Mouse (Mus musculus) hindbrain, embryonic 14.5 days (tissue): ENCODE results near the gene E2f6. TPM values are rescaled to one million over a fixed set of nuclear protein-coding genes. Genes with fewer than 3 reads are reported as not detected.

Source experiments
- ATAC-seq: fragments of 200-750 bp; cut with Nextera tagmentation; 2 replicates; pipeline ENCODE4 v1.8.0; 2017; ENCODE audit warnings: moderate number of reproducible peaks, mild to moderate bottlenecking, moderate TSS enrichment, moderate library complexity; ENCODE audit not compliant: low FRiP score
- DNase-seq: peaks from one replicate; pipeline ENCODE4 v3.0.0-alpha.2; 2015; ENCODE audit warnings: low spot score
- H3K27ac ChIP-seq: fragments of 300-500 bp; sonication (generic); 2 replicates; pipeline ENCODE4 v1.5.1; 2014; ENCODE audit warnings: mild to moderate bottlenecking, moderate library complexity
- H3K27me3 ChIP-seq: fragments of 300-500 bp; sonication (generic); 2 replicates; pipeline ENCODE4 v1.6.1; 2014; ENCODE audit warnings: mild to moderate bottlenecking, low read length, mixed read lengths; ENCODE audit not compliant: control insufficient read depth, insufficient read depth
- H3K36me3 ChIP-seq: fragments of 300-500 bp; sonication (generic); replicated peaks from 2 replicates; pipeline ENCODE4 v1.6.1; 2014; ENCODE audit not compliant: control insufficient read depth, insufficient read depth
- H3K4me1 ChIP-seq: fragments of 300-500 bp; sonication (generic); replicated peaks from 2 replicates; pipeline ENCODE4 v1.6.1; 2014; ENCODE audit warnings: antibody characterized with exemption, low read length, mixed read lengths; ENCODE audit not compliant: control insufficient read depth, insufficient read depth
- H3K4me2 ChIP-seq: fragments of 300-500 bp; sonication (generic); replicated peaks from 2 replicates; pipeline ENCODE4 v1.6.1; 2014; ENCODE audit warnings: mild to moderate bottlenecking, moderate library complexity
- H3K4me3 ChIP-seq: fragments of 300-500 bp; sonication (generic); replicated peaks from 2 replicates; pipeline ENCODE4 v1.5.1; 2014; ENCODE audit warnings: mild to moderate bottlenecking, low read length
- H3K9ac ChIP-seq: fragments of 300-500 bp; sonication (generic); 2 replicates; pipeline ENCODE4 v1.6.1; 2014
- H3K9me3 ChIP-seq: fragments of 300-500 bp; sonication (generic); 2 replicates; pipeline ENCODE4 v1.6.1; 2016; ENCODE audit warnings: low read length; ENCODE audit not compliant: control insufficient read depth
- WGBS: fragments of 180-500 bp; shearing (Covaris S2); extraction: QIAGEN DNeasy Blood & Tissue Kit; methylation state at CpG from one replicate; pipeline ENCODE4 v1.1.7; 2014; 5-methylcytosine and 5-hydroxymethylcytosine counted together
- polyA plus RNA-seq: library from polyadenylated mRNA; unstranded; fragments of >200 nt; fragmentation: Nextera tagmentation; extraction: Ambion mirVana; gene quantifications from 2 replicates; pipeline ENCODE4 v1.2.1, GENCODE M21; 2014

Gene E2f6
- polyA plus RNA-seq, 1 experiment from 2014 or later = 32.5 TPM

DNA sequence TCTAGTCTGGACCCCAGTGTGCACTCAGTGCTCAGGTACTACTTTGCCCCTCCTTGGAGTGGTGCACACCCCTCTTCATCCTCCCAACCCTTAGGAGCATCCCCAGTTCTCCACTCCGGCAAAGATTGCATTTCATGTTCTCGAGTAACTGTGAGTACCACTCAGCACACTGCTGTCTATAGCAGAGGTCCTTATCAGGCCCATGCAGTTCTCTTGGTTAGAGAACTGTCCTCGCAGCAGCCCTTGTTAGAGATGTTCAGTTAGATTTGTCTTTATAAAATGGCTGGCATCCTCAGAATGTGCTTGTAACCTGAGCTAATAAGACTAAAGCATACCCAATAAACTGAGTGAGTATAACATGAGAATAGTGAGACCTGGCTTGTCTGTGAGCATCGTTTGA is 6.4 kb downstream of the E2f6 start:
- DNase-seq = no peak
- no peak overlapping the region for H3K27ac ChIP-seq
- H3K4me1 ChIP-seq = peaks cover 13% of the 10 kb centered on the region
- no peaks in the 10 kb centered on the region for H3K27me3 ChIP-seq
- ATAC-seq = no peak
- H3K9me3 ChIP-seq = no peaks in the 10 kb centered on the region
- H3K9ac ChIP-seq = no peak overlapping the region
- no peak overlapping the region for H3K4me3 ChIP-seq
- H3K36me3 ChIP-seq = peaks cover 51% of the 10 kb centered on the region
- no peak overlapping the region for H3K4me2 ChIP-seq
- 87% methylated on average over 4 of the region's 4 CpGs for WGBS

- no peak overlapping the region for H3K4me2 ChIP-seq
- ATAC-seq (peak; percentile 65), DNase-seq (peak; percentile 49)
- peaks cover 64% of the 10 kb centered on the region for H3K36me3 ChIP-seq
- H3K9me3 ChIP-seq = no peaks in the 10 kb centered on the region
- peak overlapping the region; percentile 66 for H3K27ac ChIP-seq
- WGBS = 17% methylated on average over 11 of the region's 11 CpGs
- H3K4me1 ChIP-seq = peaks cover 6% of the 10 kb centered on the region
- no peak overlapping the region for H3K4me3 ChIP-seq
- H3K27me3 ChIP-seq = no peaks in the 10 kb centered on the region
- H3K9ac ChIP-seq = 0 out of 2 replicates have a peak overlapping the region, but pooled peaks have one; percentile 10
These were observed 7.8 kb downstream of the E2f6 start for GRCm38 (mm10) chr12:16818513-16818912.

DNA sequence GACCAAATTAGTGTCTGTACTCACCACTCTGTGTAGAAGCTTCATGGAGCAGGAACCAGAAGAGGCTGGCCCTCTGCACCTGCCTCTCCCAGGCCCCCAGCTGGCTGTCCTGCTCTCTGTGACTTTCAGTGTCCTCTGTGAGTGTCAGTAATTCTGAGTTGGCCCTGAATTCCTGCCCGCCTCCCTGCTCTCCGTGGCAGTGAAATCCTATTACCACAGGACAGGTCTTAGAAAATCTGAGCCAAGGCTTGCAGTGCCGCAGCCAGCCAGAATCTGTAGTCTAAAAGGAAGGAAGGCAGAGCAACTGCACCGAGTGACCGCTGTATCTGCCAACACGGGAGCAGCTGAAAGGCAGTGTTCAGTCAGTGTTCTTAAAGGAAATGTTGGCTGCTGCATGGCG is 10.0 kb downstream of the E2f6 start:
- ATAC-seq (peak; percentile 51; the same call in 1 of the 2 replicates), DNase-seq (no peak)
- no peak overlapping the region for H3K4me2 ChIP-seq
- H3K4me1 ChIP-seq = peaks cover 6% of the 10 kb centered on the region
- H3K9ac ChIP-seq = no peak overlapping the region
- no peak overlapping the region for H3K4me3 ChIP-seq
- H3K27ac ChIP-seq = peak overlapping the region; percentile 58; the same call in 1 of the 2 replicates
- no peaks in the 10 kb centered on the region for H3K27me3 ChIP-seq
- WGBS = 64% methylated on average over 7 of the region's 7 CpGs
- H3K9me3 ChIP-seq = no peaks in the 10 kb centered on the region
- peaks cover 84% of the 10 kb centered on the region for H3K36me3 ChIP-seq

DNA sequence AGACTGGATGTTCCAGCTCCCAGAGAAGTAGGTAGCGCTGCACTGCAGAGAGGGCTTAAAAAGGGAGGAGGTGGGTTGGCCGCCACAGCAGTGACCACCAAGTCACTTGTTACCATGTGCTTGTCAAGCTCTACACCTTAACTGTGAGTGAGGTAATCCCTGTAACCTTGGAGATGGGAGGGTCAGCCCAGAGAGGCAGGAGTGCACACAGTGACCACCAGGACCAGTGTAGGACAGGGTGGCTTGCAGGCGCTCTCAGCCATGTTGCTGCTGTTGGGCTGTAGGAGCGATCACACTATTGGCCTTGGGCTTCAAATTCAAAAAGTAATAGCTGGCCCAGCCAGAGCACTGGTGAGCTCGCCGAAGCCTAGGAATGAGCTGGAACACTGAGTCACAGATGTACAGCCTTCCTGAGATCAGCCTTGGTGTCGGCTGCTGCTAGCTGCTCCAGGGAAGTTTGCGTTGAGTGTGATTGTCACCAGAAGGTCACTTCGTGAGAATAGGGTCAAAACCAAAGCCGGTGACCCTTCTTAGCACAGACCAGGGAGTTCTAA is 11.5 kb downstream of the E2f6 start:
- no peak overlapping the region for H3K4me2 ChIP-seq

GRCm38 (mm10) chr12:16823701-16824100 is 12.9 kb downstream of the E2f6 start:
- ATAC-seq (no peak), DNase-seq (no peak)
- peaks cover 91% of the 10 kb centered on the region for H3K36me3 ChIP-seq
- no peak overlapping the region for H3K4me2 ChIP-seq
- H3K4me3 ChIP-seq = no peak overlapping the region
- no peaks in the 10 kb centered on the region for H3K9me3 ChIP-seq
- H3K27ac ChIP-seq = no peak overlapping the region
- 81% methylated on average over 1 of the region's 1 CpGs for WGBS
- peaks cover under 1% of the 10 kb centered on the region for H3K4me1 ChIP-seq
- no peaks in the 10 kb centered on the region for H3K27me3 ChIP-seq
- no peak overlapping the region for H3K9ac ChIP-seq

More for the DNA sequence above, 11.5 kb downstream of the E2f6 start:
- Histone ChIP-seq H3K27me3 (no peaks in the 10 kb centered on the region), H3K36me3 (peaks cover 85% of the 10 kb centered on the region), H3K9me3 (no peaks in the 10 kb centered on the region), H3K27ac (no peak overlapping the region), H3K4me1 (peaks cover 6% of the 10 kb centered on the region), H3K9ac (no peak overlapping the region), H3K4me3 (no peak overlapping the region)
- 96% methylated on average over 10 of the region's 10 CpGs for WGBS
- ATAC-seq = no peak
- no peak for DNase-seq

DNA sequence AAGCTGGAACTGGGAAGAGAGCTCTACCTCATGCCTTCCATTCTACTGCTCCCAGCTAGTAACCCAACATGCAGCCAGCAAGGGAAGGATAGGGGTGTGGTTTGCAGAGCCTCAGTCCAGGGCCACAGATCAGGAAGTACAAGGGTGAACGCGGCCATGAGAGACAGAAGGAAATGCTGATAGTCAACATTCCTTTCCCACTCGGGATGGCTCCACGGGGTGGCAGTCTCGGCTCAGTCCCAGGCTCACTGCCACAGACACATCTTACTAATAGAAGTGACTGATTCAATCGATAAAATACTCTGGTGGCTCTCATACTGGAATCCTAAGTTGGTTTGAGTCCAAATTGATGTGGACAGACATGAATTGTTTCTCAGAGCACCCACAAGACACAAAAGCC is 17.7 kb downstream of the E2f6 start:
- no peak overlapping the region for H3K27ac ChIP-seq
- DNase-seq = no peak
- no peaks in the 10 kb centered on the region for H3K27me3 ChIP-seq
- no peaks in the 10 kb centered on the region for H3K9me3 ChIP-seq
- WGBS = 74% methylated on average over 6 of the region's 6 CpGs
- H3K4me1 ChIP-seq = no peaks in the 10 kb centered on the region
- H3K36me3 ChIP-seq = peaks cover 57% of the 10 kb centered on the region
- no peak overlapping the region for H3K9ac ChIP-seq
- H3K4me2 ChIP-seq = no peak overlapping the region
- ATAC-seq = no peak
- H3K4me3 ChIP-seq = no peak overlapping the region

GRCm38 (mm10) chr12:16829785-16830184 is 19.0 kb downstream of the E2f6 start:
- Histone ChIP-seq H3K27me3 (no peaks in the 10 kb centered on the region), H3K4me3 (no peak overlapping the region), H3K9me3 (no peaks in the 10 kb centered on the region), H3K36me3 (peaks cover 44% of the 10 kb centered on the region), H3K27ac (no peak overlapping the region), H3K4me1 (no peaks in the 10 kb centered on the region), H3K4me2 (no peak overlapping the region), H3K9ac (no peak overlapping the region)
- 92% methylated on average over 2 of the region's 2 CpGs for WGBS
- no peak for DNase-seq
- no peak for ATAC-seq

- Histone ChIP-seq H3K27me3 (no peaks in the 10 kb centered on the region), H3K9ac (no peak overlapping the region), H3K27ac (no peak overlapping the region), H3K36me3 (peaks cover 33% of the 10 kb centered on the region), H3K4me3 (no peak overlapping the region), H3K4me1 (no peaks in the 10 kb centered on the region), H3K4me2 (no peak overlapping the region), H3K9me3 (no peaks in the 10 kb centered on the region)
- no peak for DNase-seq
- no peak for ATAC-seq
- WGBS = 93% methylated on average over 4 of the region's 4 CpGs
These were observed 20.3 kb downstream of the E2f6 start for GRCm38 (mm10) chr12:16831071-16831470.

DNA sequence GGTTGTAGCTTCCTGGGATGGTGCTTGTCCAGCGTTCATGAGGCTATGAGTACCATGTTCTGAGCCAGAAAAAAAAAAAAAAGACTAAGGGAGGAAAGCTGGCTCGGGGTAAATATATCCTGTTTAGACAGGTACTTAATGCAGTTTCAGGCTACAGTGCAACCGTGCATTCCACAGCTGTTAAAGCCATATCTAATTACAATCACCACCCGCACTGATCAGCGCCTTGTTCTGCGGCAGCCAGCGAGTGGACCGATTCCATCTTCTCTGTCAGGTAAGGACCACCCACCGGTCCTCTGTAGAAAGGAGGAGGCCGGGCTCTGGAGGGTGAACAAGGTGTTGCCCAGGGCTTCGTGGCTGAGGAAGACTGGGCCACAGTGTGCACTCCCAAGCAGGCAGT is 23.9 kb downstream of the E2f6 start:
- H3K27ac ChIP-seq = no peak overlapping the region
- H3K4me1 ChIP-seq = no peaks in the 10 kb centered on the region
- DNase-seq = no peak
- H3K27me3 ChIP-seq = no peaks in the 10 kb centered on the region
- H3K4me3 ChIP-seq = no peak overlapping the region
- no peaks in the 10 kb centered on the region for H3K9me3 ChIP-seq
- WGBS = 67% methylated on average over 11 of the region's 11 CpGs
- H3K36me3 ChIP-seq = no peaks in the 10 kb centered on the region
- H3K4me2 ChIP-seq = no peak overlapping the region
- ATAC-seq = no peak
- H3K9ac ChIP-seq = no peak overlapping the region

GRCm38 (mm10) chr12:16836188-16836587 is 25.4 kb downstream of the E2f6 start:
- no peaks in the 10 kb centered on the region for H3K36me3 ChIP-seq
- no peaks in the 10 kb centered on the region for H3K4me1 ChIP-seq
- no peaks in the 10 kb centered on the region for H3K9me3 ChIP-seq
- H3K4me3 ChIP-seq = no peak overlapping the region
- no peak for DNase-seq
- no peak for ATAC-seq
- H3K27ac ChIP-seq = no peak overlapping the region
- 59% methylated on average over 9 of the region's 9 CpGs for WGBS
- H3K9ac ChIP-seq = no peak overlapping the region
- H3K27me3 ChIP-seq = no peaks in the 10 kb centered on the region
- H3K4me2 ChIP-seq = no peak overlapping the region
